Mouse (Mus musculus) limb, embryonic 11.5 days (tissue): ENCODE data around the gene Zfp609. TPM values are rescaled to one million over a fixed set of nuclear protein-coding genes. Genes with fewer than 3 reads are reported as not detected.

ENCODE experiments used
- ATAC-seq: fragments of 200-750 bp; cut with Nextera tagmentation; 2 replicates; pipeline ENCODE4 v1.8.0; 2017; ENCODE audit warnings: low read depth; ENCODE audit not compliant: insufficient number of reproducible peaks, low FRiP score, low TSS enrichment
- DNase-seq: peaks from one replicate; pipeline ENCODE4 v3.0.0-alpha.2; 2015; ENCODE audit warnings: low spot score
- H3K27ac ChIP-seq: fragments of 300-500 bp; sonication (generic); replicated peaks from 2 replicates; pipeline ENCODE4 v1.5.1; 2014; ENCODE audit warnings: low read depth, mild to moderate bottlenecking, low read length
- H3K27me3 ChIP-seq: fragments of 300-500 bp; sonication (generic); 2 replicates; pipeline ENCODE4 v1.6.1; 2014; ENCODE audit warnings: mild to moderate bottlenecking, low read length, mixed read lengths; ENCODE audit not compliant: control insufficient read depth, insufficient read depth
- H3K36me3 ChIP-seq: fragments of 300-500 bp; sonication (generic); 2 replicates; pipeline ENCODE4 v1.6.1; 2014; ENCODE audit warnings: mild to moderate bottlenecking, low read length, moderate library complexity, mixed read lengths; ENCODE audit not compliant: control insufficient read depth, insufficient read depth
- H3K4me1 ChIP-seq: fragments of 300-500 bp; sonication (generic); 2 replicates; pipeline ENCODE4 v1.6.1; 2014; ENCODE audit warnings: low read length, mixed read lengths; ENCODE audit not compliant: control insufficient read depth, insufficient read depth
- H3K4me2 ChIP-seq: fragments of 300-500 bp; sonication (generic); 2 replicates; pipeline ENCODE4 v1.6.1; 2014; ENCODE audit warnings: low read depth, mild to moderate bottlenecking, moderate library complexity; ENCODE audit not compliant: severe bottlenecking
- H3K4me3 ChIP-seq: fragments of 300-500 bp; sonication (generic); 2 replicates; pipeline ENCODE4 v1.5.1; 2014; ENCODE audit warnings: low read depth, low read length
- H3K9ac ChIP-seq: fragments of 300-500 bp; sonication (generic); 2 replicates; pipeline ENCODE4 v1.6.1; 2014; ENCODE audit warnings: mild to moderate bottlenecking, low read length
- H3K9me3 ChIP-seq: fragments of 300-500 bp; sonication (generic); 2 replicates; pipeline ENCODE4 v1.6.1; 2016; ENCODE audit warnings: low read length; ENCODE audit not compliant: control insufficient read depth
- WGBS: fragments of 180-500 bp; shearing (Covaris S2); extraction: QIAGEN DNeasy Blood & Tissue Kit; methylation state at CpG from one replicate; pipeline ENCODE4 v1.1.7; 2014; 5-methylcytosine and 5-hydroxymethylcytosine counted together
- polyA plus RNA-seq: library from polyadenylated mRNA; unstranded; fragments of >200 nt; fragmentation: Nextera tagmentation; extraction: Ambion mirVana; gene quantifications from 2 replicates; pipeline ENCODE4 v1.2.1, GENCODE M21; 2014

The Zfp609 gene
- polyA plus RNA-seq, 1 experiment from 2014 or later: 7.3 TPM

- WGBS: 30% methylated on average over 10 of the region's 10 CpGs
- peaks cover 7% of the 10 kb centered on the region; the same call in 1 of the 2 replicates for H3K4me1 ChIP-seq
- no peak for ATAC-seq
These were observed 106.2 kb downstream of the Zfp609 start for GRCm38 (mm10) chr9:65721161-65721566.

GRCm38 (mm10) chr9:65718195-65718594 is 109.2 kb downstream of the Zfp609 start:
- H3K4me3 ChIP-seq: no peak overlapping the region
- H3K9ac ChIP-seq: no peak overlapping the region
- H3K36me3 ChIP-seq: no peaks in the 10 kb centered on the region
- DNase-seq: no peak
- H3K27ac ChIP-seq: no peak overlapping the region
- no peaks in the 10 kb centered on the region for H3K27me3 ChIP-seq
- H3K4me1 ChIP-seq: no peaks in the 10 kb centered on the region
- H3K9me3 ChIP-seq: no peaks in the 10 kb centered on the region
- H3K4me2 ChIP-seq: no peak overlapping the region
- ATAC-seq: no peak
- 93% methylated on average over 5 of the region's 5 CpGs for WGBS

More at GRCm38 (mm10) chr9:65721161-65721566, 106.2 kb downstream of the Zfp609 start:
- H3K9me3 ChIP-seq: no peaks in the 10 kb centered on the region
- no peak for DNase-seq
- no peaks in the 10 kb centered on the region for H3K36me3 ChIP-seq
- no peaks in the 10 kb centered on the region for H3K27me3 ChIP-seq
- H3K9ac ChIP-seq: no peak overlapping the region
- no peak overlapping the region for H3K27ac ChIP-seq
- no peak overlapping the region for H3K4me3 ChIP-seq
- H3K4me2 ChIP-seq: no peak overlapping the region

GRCm38 (mm10) chr9:65703926-65704595 is 123.3 kb downstream of the Zfp609 start:
- Histone ChIP-seq H3K27ac (no peak overlapping the region), H3K9ac (no peak overlapping the region), H3K4me1 (no peaks in the 10 kb centered on the region), H3K27me3 (no peaks in the 10 kb centered on the region), H3K36me3 (peaks cover 9% of the 10 kb centered on the region; the same call in 1 of the 2 replicates), H3K9me3 (no peaks in the 10 kb centered on the region), H3K4me2 (no peak overlapping the region), H3K4me3 (no peak overlapping the region)
- WGBS: 90% methylated on average over 24 of the region's 24 CpGs
- DNase-seq (no peak), ATAC-seq (no peak)

GRCm38 (mm10) chr9:65703241-65703640 is 124.1 kb downstream of the Zfp609 start:
- H3K9ac ChIP-seq: no peak overlapping the region
- H3K36me3 ChIP-seq: peaks cover 7% of the 10 kb centered on the region; the same call in 1 of the 2 replicates
- no peak overlapping the region for H3K27ac ChIP-seq
- H3K27me3 ChIP-seq: no peaks in the 10 kb centered on the region
- DNase-seq: no peak
- H3K4me1 ChIP-seq: no peaks in the 10 kb centered on the region
- no peaks in the 10 kb centered on the region for H3K9me3 ChIP-seq
- no peak for ATAC-seq
- H3K4me3 ChIP-seq: no peak overlapping the region
- H3K4me2 ChIP-seq: no peak overlapping the region
- 88% methylated on average over 7 of the region's 7 CpGs for WGBS

GRCm38 (mm10) chr9:65702286-65702685 is 125.1 kb downstream of the Zfp609 start:
- Histone ChIP-seq H3K36me3 (peaks cover 7% of the 10 kb centered on the region; the same call in 1 of the 2 replicates), H3K9ac (no peak overlapping the region), H3K27ac (no peak overlapping the region), H3K4me2 (no peak overlapping the region), H3K4me1 (no peaks in the 10 kb centered on the region), H3K9me3 (no peaks in the 10 kb centered on the region), H3K27me3 (no peaks in the 10 kb centered on the region), H3K4me3 (no peak overlapping the region)
- ATAC-seq (no peak), DNase-seq (no peak)
- 90% methylated on average over 9 of the region's 9 CpGs for WGBS

GRCm38 (mm10) chr9:65700504-65700903 is 126.9 kb downstream of the Zfp609 start:
- peaks cover 7% of the 10 kb centered on the region; the same call in 1 of the 2 replicates for H3K36me3 ChIP-seq
- H3K4me2 ChIP-seq: no peak overlapping the region
- H3K27me3 ChIP-seq: no peaks in the 10 kb centered on the region
- ATAC-seq (no peak), DNase-seq (no peak)
- H3K4me1 ChIP-seq: no peaks in the 10 kb centered on the region
- H3K9ac ChIP-seq: no peak overlapping the region
- WGBS: 89% methylated on average over 6 of the region's 6 CpGs
- no peak overlapping the region for H3K4me3 ChIP-seq
- no peak overlapping the region for H3K27ac ChIP-seq
- no peaks in the 10 kb centered on the region for H3K9me3 ChIP-seq

GRCm38 (mm10) chr9:65697992-65698391 is 129.4 kb downstream of the Zfp609 start:
- Histone ChIP-seq H3K9ac (no peak overlapping the region), H3K4me2 (no peak overlapping the region), H3K4me3 (no peak overlapping the region), H3K4me1 (no peaks in the 10 kb centered on the region), H3K27me3 (no peaks in the 10 kb centered on the region), H3K36me3 (peaks cover 9% of the 10 kb centered on the region; the same call in 1 of the 2 replicates), H3K27ac (no peak overlapping the region), H3K9me3 (no peaks in the 10 kb centered on the region)
- DNase-seq: no peak
- no peak for ATAC-seq

GRCm38 (mm10) chr9:65697356-65697755 is 130.0 kb downstream of the Zfp609 start:
- H3K4me1 ChIP-seq: no peaks in the 10 kb centered on the region
- no peak overlapping the region for H3K4me2 ChIP-seq
- WGBS: 88% methylated on average over 7 of the region's 7 CpGs
- DNase-seq (no peak), ATAC-seq (no peak)
- no peak overlapping the region for H3K4me3 ChIP-seq
- H3K9ac ChIP-seq: no peak overlapping the region
- H3K36me3 ChIP-seq: peaks cover 9% of the 10 kb centered on the region; the same call in 1 of the 2 replicates
- H3K27ac ChIP-seq: no peak overlapping the region
- H3K27me3 ChIP-seq: no peaks in the 10 kb centered on the region
- H3K9me3 ChIP-seq: no peaks in the 10 kb centered on the region

- Histone ChIP-seq H3K4me3 (no peak overlapping the region), H3K4me2 (no peak overlapping the region), H3K9me3 (no peaks in the 10 kb centered on the region), H3K4me1 (no peaks in the 10 kb centered on the region), H3K27ac (no peak overlapping the region), H3K27me3 (no peaks in the 10 kb centered on the region), H3K9ac (no peak overlapping the region), H3K36me3 (peaks cover 9% of the 10 kb centered on the region; the same call in 1 of the 2 replicates)
- no peak for ATAC-seq
- DNase-seq: no peak
These were observed 131.0 kb downstream of the Zfp609 start for GRCm38 (mm10) chr9:65696337-65696736.
